Mouse (Mus musculus) thymus, adult 2 months (tissue): ENCODE results near the gene Zfp119a.
"Not testable (repeated sequence)": the region's sequence is repeated elsewhere in the genome, so short reads cannot be mapped to it uniquely, and the experiment has no call there.

ENCODE experiments used
- CTCF ChIP-seq: fragments of 200-500 bp; IDR thresholded peaks from 2 replicates; pipeline ENCODE4 v1.5.1; 2012; ENCODE audit warnings: mild to moderate bottlenecking, control low read depth, low read length, moderate library complexity, borderline replicate concordance; ENCODE audit not compliant: control insufficient read depth, poor library complexity, insufficient read depth; ENCODE audit errors: extremely low read depth
- POLR2A ChIP-seq: fragments of 200-500 bp; IDR thresholded peaks from 2 replicates; pipeline ENCODE4 v1.6.1; 2012; ENCODE audit warnings: mild to moderate bottlenecking, low read length, control low read depth, moderate library complexity; ENCODE audit not compliant: control insufficient read depth, poor library complexity, insufficient read depth; ENCODE audit errors: extremely low read depth

DNA sequence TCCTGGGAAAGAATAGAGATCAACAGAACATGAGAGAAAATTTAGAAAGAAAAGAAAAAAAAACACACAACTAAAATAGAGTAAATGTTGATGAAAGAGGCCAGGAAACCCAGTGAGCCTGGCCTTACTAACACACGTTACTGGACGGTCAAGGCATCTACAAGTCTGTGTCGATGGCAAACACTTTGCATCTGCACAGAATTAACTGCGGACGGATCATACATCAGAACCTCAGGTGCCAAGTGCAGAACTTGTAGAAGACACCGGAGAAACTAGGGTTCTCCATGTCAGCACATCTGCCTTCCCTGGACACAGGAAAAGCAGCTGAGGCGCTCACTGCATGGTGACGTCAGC lies 471 bp downstream of the Zfp119a start:
- TF ChIP-seq POLR2A, CTCF: not testable (repeated sequence)
